Mouse (Mus musculus) lung, postnatal 14 days (tissue): ENCODE results near the gene Chchd1.

Experiments
- DNase-seq: peaks from one replicate; pipeline ENCODE4 v3.0.0; 2021

Gene Chchd1

DNA sequence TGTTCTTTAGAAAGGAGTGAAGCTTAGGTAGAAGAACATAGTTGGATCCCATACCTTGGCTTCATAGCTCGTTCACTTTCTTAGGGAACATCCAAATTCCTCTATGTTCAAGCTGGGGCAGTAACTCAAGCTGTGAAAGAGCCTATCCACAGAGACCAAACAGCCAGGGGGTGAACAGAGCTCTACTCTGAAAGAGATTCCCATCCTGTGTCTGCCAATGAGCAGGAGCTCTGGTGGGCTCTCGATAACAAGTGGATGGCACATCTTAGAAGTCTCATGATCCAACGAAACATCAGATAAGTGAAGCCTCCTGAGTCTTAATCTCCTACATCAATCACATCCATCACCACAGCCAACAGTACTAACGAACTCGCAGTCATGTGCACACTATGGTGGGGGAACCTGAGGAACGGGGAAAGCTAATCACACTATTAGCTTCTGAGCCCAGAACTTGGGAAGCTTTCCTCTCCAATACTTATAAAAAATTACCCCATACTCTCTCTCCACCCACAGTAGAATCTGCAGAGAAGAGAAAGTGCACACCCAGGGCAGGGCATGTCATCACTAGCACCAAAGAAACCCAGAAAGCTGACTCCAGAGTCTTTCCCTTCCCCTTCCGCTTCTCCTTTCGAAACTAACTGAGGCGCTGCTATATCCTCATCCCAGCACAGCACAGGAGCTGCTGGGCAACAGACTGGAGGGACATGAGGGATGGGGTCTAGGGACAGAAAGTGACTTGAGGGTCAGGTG, 28.2 kb downstream of the Chchd1 start:
- DNase-seq = no peak

DNA sequence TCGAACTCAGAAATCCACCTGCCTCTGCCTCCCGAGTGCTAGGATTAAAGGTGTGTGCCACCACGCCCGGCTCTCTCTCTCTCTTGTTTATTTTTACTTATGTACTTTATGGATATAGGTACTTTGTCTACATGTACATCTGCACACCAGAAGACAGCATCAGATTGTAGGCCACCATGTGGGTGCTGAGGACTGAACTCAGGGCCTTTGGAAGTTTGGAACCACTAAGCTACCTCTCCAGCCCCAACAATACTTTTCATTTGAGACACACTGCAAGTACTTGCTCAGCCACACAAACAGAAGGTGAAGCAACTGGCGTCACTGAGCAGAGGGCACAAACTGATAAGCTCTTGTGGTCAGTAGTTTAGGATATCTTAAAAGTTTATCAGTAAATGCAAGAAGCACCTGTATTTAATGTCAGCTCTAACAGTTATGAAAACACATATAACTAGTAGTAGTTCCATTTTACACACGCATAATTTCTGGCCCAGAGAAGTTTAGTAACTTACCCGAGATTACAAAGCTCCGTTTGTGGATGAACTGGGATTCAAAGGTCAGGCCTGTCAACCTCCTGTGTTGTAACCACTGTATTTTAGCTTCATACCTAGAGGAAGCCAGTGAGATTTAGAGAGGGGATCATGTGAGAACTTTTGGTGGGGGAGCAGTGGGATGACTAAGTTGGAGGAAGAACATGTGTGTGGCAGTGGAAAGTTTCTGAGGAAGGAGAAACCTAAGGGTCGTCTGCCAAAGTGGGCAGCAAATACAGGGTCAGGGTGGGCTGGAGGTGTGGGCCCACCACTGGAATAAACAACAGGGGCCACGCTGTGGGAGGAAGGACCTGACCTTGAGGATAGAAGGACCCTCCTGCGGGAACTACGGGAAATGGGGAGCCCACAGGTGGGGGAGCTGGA, 30.5 kb downstream of the Chchd1 start:
- no peak for DNase-seq

DNA sequence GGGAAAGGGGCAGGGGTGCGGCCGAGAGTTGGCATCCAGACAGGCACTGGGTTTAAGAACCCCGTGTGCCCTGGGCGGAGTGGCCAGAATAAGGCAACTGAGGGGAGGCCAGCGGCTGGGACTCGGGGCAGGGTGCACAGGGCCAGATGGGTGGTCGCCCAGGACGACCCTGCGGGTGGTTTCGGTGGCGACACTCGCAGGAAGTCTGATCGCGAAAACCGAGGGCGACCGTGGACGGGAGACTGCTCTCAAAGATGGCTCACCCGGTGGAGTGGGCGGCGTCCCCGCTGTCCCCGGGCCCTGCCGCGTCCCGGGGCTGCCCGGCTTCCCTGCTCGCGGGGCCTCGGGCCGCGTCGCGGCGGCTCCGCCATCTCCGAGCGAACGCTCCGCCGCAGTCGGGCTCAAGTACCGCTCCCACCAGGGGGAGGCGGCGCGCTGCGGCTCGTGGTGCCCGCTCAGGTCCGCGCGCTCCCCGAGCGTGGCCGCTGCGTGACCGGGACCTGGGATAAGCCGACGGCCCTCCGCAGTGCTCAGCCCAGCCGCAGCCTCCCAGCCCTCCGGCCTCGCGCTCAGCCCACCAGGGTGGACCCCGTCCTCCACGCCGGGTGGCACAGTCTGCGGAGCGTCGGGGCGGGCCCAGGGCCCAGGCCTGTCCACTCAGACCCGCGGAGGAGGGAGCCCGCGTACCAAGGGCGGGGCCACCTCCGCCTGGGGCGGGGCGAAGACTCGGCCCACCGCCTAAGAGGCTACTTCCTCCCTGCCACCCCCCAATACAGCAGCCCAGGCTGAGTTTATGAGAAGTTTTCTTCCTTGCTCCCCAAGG, 31.4 kb downstream of the Chchd1 start, which contains the start of gene Ndst2:
TSS of gene Ndst2 (minus strand) at position 611 of the 823 bp plus-strand sequence.
- peak; percentile 89 for DNase-seq

DNA sequence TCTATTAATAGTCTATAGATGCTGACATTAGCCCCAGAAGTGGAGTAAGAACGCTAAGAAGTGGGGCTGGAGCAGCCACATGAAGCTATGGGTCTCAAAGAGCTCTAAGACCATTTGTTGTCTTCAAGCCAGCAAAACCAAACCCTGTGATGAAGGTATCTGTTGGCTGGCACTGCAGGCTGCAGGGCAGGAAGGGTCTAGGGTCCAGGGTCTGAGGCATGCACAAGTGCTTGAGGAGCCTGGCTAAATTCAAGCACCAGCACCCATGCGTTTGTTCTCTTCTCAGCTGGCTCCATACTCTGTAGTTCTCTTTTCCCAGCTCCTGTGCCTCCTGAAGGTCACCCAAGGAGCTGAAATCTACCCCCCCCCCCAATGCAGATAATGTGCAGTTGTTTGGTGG, 32.2 kb downstream of the Chchd1 start:
- DNase-seq = no peak

DNA sequence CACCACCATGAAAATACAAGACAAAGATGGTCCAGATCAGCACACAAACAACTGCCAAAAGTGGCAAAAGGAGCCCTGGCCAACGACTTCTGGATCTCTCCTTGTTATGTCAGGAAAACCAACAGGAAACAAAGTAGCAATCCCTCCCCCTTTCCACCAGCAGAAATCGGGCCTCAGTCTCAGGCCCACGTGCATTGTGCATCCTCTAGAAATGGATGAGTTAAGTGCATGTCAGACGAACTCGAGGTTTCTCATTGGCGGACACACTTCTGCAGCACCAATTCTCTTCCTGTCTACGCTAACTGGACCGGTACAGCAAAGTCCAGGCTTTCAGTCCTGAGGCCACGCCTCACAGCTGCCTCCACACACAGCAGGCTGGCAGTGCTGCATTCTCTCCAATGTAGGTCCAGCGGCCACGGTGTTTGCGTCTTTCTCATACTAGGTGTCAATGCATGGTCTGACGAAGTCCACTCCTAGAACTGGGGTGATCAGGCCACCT, 33.1 kb downstream of the Chchd1 start:
- DNase-seq = no peak

DNA sequence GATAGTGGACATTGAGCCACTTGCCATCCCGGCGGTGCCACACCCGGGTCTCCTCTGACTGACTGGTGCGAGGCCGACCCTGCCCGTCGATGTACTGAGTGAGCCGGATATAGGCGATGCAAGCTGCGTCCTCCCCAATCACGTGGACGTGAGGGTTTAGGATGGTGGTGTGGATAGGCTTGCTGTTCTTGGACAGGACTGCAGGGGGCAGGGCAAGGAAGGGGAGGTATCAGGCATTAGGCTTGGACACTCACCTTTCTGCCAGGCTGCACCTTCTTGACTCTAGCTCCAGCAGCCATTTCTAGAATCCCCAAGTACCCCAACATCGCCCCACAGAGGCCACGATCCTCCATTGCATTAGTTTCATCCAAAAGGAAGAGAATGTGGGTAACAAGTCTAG, 34.5 kb downstream of the Chchd1 start:
- DNase-seq = peak; percentile 66

DNA sequence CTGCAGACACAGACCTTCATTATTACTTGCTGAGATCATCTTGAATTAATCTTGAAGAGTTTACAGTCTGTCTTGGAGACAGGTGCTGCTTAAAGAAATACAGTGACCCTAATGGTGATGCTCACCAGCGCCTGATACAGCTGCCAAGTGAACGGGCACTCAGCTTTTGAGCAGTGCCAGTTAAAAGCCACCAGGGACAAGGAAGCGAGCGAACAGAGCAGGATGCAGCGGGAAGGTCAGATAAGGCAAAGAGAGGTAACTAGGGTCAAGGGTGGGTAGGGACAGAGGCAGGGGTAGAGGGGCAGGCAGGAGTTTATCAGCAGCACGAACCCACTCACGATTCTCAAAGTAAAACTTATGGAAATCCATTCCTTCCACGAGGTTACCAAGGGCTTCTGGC, 35.7 kb downstream of the Chchd1 start:
- no peak for DNase-seq

DNA sequence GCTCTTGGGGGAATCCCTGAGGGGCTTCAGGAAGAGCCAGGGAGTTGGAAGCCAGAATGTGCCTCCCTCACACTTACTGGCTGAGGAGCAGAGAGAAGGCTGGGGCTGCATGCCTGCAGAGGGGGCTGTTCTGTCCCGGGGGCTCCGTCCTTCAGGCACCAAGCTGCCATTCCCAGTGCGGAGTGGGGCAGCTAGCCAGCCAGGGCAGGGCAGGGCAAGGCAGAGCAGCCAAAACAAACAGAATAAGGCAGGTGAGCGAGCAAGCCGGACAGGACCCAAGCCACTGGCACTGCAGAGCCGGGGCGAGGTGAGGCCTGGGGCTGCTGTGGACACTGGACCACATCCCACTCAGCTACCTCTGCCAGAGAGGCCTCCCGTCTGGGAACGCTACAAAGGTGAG, 38.5 kb downstream of the Chchd1 start:
- DNase-seq = peak; percentile 49

DNA sequence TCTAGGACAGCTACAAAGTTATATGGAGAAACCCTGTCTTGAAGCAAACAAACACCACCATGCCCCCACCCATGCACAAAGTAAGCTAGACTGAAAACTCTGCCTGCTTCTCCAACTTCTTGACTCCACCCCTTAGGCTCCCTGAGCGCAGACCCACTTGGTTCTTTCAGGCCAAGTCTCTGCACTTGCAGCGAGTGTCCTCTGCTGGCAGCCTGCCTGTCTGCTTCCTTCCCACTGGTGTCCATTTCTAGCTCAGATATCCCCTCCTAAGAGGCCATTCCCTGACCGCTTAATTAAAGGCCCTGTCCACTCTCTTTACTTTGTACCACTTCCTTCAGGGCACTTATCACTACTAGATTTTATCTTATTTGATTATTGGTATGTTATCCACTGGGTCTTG, 40.8 kb downstream of the Chchd1 start:
- DNase-seq = peak; percentile 38

DNA sequence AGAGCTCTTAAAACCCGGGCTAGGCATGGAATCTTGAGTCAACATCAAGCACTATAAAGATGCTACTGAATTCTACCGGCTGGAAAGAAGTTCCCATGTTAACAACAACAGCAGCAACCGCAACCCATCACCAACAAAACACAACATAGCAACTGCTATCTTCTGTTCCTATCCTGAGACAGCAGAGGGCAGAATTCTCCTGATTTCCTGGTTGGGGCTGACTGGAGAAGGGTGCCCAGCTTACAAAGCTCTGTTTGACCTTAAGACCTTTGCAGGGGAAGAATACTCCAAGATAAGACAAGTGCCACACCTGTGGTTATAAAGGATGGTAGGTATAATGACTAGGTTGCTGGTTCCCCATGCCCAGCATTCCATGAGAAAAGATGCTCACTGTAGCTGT, 44.1 kb downstream of the Chchd1 start:
- no peak for DNase-seq

DNA sequence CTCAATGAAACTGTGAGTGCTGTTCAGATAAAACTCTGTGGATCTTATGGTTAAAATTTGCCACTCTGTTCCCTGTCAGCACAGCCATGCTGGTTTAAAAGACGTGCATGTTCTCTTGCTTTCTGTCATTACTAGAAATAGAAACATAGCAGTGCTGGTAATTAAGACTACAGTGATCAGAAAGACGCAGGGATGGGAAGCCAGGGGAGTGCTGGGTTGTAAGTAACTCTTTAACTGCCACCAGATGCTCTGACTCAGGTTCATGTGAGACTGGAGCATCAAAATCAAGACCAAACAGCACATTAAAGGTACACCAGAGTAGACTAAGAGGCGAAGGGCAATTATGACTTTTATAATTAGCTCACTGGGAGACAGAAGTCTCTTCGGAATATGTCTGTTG, 45.6 kb downstream of the Chchd1 start:
- DNase-seq = no peak

DNA sequence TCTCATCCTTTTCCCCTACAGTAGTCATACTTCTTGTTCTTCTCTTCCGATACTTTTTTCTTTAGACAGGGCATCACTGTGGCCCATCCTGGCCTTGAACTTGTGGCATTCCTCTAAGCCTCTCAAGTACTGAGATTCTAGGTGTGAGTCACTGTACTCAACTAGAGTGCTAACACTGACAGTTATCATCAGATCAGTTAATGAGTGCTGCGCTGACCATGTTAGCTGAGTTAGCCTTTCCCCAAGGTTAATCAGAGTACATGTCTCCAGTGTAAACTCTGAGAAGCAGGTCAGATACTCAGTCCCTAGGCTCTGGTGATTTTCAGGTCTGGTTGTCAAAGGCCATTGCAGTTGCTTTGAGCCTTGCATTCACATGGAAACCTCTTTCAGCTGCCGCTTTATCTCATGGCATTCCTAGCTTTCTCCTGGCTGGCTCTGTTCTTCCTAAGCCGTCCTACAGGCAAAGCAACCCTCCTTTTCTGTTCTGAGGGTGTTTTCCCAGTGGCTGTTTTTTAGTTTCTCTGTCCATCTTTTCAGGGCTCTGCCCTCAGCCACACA, 46.8 kb downstream of the Chchd1 start:
- DNase-seq = no peak

DNA sequence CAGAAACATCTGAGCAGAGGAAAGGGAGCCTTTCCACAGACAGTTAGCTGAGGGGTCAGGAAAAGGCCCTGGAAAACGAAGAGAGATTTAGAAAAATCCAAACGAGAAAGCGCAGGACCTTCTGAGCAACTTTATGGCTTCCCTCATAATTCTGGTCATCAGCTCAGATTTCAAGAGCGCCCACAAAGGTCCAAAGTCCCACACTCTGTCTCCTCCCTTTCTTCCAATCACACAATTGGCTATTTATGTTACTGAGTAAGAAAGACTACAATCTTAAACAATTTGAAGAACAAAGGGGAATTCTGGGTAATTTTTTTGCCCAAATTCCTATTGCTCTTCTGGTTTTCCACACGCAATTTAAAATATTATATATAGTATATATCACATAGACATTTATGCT, 47.7 kb downstream of the Chchd1 start:
- DNase-seq = no peak

DNA sequence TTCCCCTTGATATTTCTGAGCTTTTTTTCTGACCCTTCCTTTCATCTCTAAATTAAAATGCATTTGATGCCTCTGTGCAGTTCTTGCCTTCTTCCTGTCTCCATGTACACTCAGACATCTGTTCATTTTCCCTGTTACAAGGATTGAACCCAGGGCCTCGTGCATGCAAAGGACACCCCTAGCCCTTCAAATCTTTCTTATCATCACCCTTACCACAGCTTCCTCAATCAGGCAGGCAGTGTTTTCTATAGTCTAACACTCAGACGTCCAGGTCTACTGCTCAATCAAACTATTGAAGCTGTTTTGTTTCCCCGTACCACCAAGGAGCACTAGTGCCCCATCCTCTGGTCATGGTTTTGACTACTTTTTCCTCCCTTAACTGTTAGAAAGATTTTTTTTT, 51.0 kb downstream of the Chchd1 start:
- no peak for DNase-seq
